8 mouse cellular contexts compared by ENCODE assay signal in genomic region chr2:150310952-150311884, GRCm38 (mm10). TPM values are rescaled to one million over a fixed set of nuclear protein-coding genes. Genes with fewer than 3 reads are reported as not detected.
DNase-seq lines count a peak whose midpoint lies in the region; ATAC-seq lines count a peak whose summit lies in the region.
"Not testable (repeated sequence)": the region's sequence is repeated elsewhere in the genome, so short reads cannot be mapped to it uniquely, and the experiment has no call there.

No protein-coding gene starts in this region.

- 15% methylated on average over 18 of the region's 19 CpGs for WGBS in hindbrain, embryonic 16.5 days
- WGBS in macrophage (ENCODE audit: missing documents): 8% methylated on average over 13 of the region's 19 CpGs

- not testable (repeated sequence) for H3K36me3 ChIP-seq in hindbrain, embryonic 16.5 days (ENCODE audit: control insufficient read depth, insufficient read depth, low read length); macrophage (ENCODE audit: inconsistent target)

- peak; percentile 78 for DNase-seq in WW6 (ENCODE audit: low read depth, low spot score)
- peak; percentile 56 to 84 for DNase-seq in cerebellum, postnatal 4 days (ENCODE audit: low spot score in 2 of 2)
- peak; percentile 94 for DNase-seq in gastrocnemius, adult 18-20 months (ENCODE audit: low spot score)
- peak; percentile 88 to 89 for DNase-seq in left cerebral cortex, adult 18-20 months (ENCODE audit: low spot score in 2 of 2)
- peak; percentile 91 for DNase-seq in right cerebral cortex, adult 18-20 months
- peak; percentile 72 for DNase-seq in urinary bladder, postnatal 10 days (ENCODE audit: low spot score)

- peak; percentile 100 for ATAC-seq in hindbrain, embryonic 16.5 days

- H3K4me3 ChIP-seq in hindbrain, embryonic 16.5 days (ENCODE audit: low read length): peak overlapping the region; percentile 48
- H3K4me3 ChIP-seq in macrophage (ENCODE audit: inconsistent target): peak overlapping the region; percentile 59

- H3K79me2 ChIP-seq in macrophage (ENCODE audit: inconsistent target): peaks cover 35% of the 10 kb centered on the region

- H3K27ac ChIP-seq in hindbrain, embryonic 16.5 days (ENCODE audit: low read depth, low read length): not testable (repeated sequence)
- 0 out of 2 replicates have a peak overlapping the region, but pooled peaks have one; percentile 2 for H3K27ac ChIP-seq in macrophage

- peak overlapping the region; percentile 65 for H3K4me2 ChIP-seq in hindbrain, embryonic 16.5 days (ENCODE audit: low read length)

- H3K4me1 ChIP-seq in hindbrain, embryonic 16.5 days (ENCODE audit: control insufficient read depth, insufficient read depth, low read depth, low read length): not testable (repeated sequence)

- not testable (repeated sequence) for H3K27me3 ChIP-seq in hindbrain, embryonic 16.5 days (replicated peaks; ENCODE audit: control insufficient read depth, insufficient read depth, low read length)

- H3K9ac ChIP-seq in hindbrain, embryonic 16.5 days (ENCODE audit: low read depth, low read length): peak overlapping the region; percentile 59

- not testable (repeated sequence) for H3K9me3 ChIP-seq in hindbrain, embryonic 16.5 days (ENCODE audit: control insufficient read depth, low read length)

RNA-seq across cellular contexts. Expression of gene Gm10130, which starts 12.3 kb away (rescaled TPM):
- total RNA-seq in gastrocnemius, adult 18-20 months (2021): 1 to 10 TPM in 1 of 2 experiments, not detected in 1; 2.1 TPM
- 0.94 and 2.1 TPM in 2 replicates for polyA plus RNA-seq in hindbrain, embryonic 16.5 days (2015; fragmentation: Nextera tagmentation; extraction: Ambion mirVana)
- total RNA-seq in left cerebral cortex, adult 18-20 months (2021): 1 to 10 TPM; 2.0 to 2.2 TPM
- 10 to 100 TPM in 3 of 26 experiments, 1 to 10 TPM in 1, not detected in 22; 7.1 to 16.6 (median 12.0) TPM for total RNA-seq in macrophage (2018; cell fraction: chromatin; rRNA removed)
- total RNA-seq in macrophage (2018; cell fraction: cytosol; rRNA removed): 1 to 10 TPM in 4 of 26 experiments, under 1 TPM in 1, not detected in 21; 0.67 to 1.7 (median 1.4) TPM
- total RNA-seq in macrophage (2018; cell fraction: nucleus; rRNA removed): 1 to 10 TPM in 3 of 26 experiments, not detected in 23; 4.5 to 8.0 (median 5.2) TPM
- polyA plus RNA-seq in macrophage (2018): not detected in 3 replicates

RNA-seq across cellular contexts. Expression of gene 3300002I08Rik, which starts 51.3 kb away (rescaled TPM):
- under 1 TPM; 0.55 to 0.95 TPM for total RNA-seq in gastrocnemius, adult 18-20 months (2021)
- 14.2 and 15.6 TPM in 2 replicates for polyA plus RNA-seq in hindbrain, embryonic 16.5 days (2015; fragmentation: Nextera tagmentation; extraction: Ambion mirVana)
- total RNA-seq in left cerebral cortex, adult 18-20 months (2021): 1 to 10 TPM; 8.1 to 9.0 TPM
- 10 to 100 TPM in 15 of 26 experiments, 1 to 10 TPM in 10, not detected in 1; 1.7 to 29.1 (median 12.5) TPM for total RNA-seq in macrophage (2018; cell fraction: chromatin; rRNA removed)
- total RNA-seq in macrophage (2018; cell fraction: cytosol; rRNA removed): 1 to 10 TPM; 1.3 to 5.8 (median 3.4) TPM
- 10 to 100 TPM in 8 of 26 experiments, 1 to 10 TPM in 18; 1.2 to 19.0 (median 6.1) TPM for total RNA-seq in macrophage (2018; cell fraction: nucleus; rRNA removed)
- polyA plus RNA-seq in macrophage (2018): 1.1 to 2.4 TPM (median 2.0 TPM) in 3 replicates

RNA-seq across cellular contexts. Expression of gene Gm14124, which starts 53.9 kb away (rescaled TPM):
- total RNA-seq in gastrocnemius, adult 18-20 months (2021): not detected
- polyA plus RNA-seq in hindbrain, embryonic 16.5 days (2015; fragmentation: Nextera tagmentation; extraction: Ambion mirVana): 0.11 TPM in 1 of 2 replicates, not detected in the other
- under 1 TPM; 0.21 to 0.28 TPM for total RNA-seq in left cerebral cortex, adult 18-20 months (2021)
- total RNA-seq in macrophage (2018; cell fraction: chromatin; rRNA removed): under 1 TPM in 8 of 26 experiments, not detected in 18; 0.19 to 0.33 (median 0.29) TPM
- under 1 TPM in 1 of 26 experiments, not detected in 25; 0.07 TPM for total RNA-seq in macrophage (2018; cell fraction: cytosol; rRNA removed)
- total RNA-seq in macrophage (2018; cell fraction: nucleus; rRNA removed): under 1 TPM in 3 of 26 experiments, not detected in 23; 0.17 to 0.24 (median 0.18) TPM
- polyA plus RNA-seq in macrophage (2018): not detected in 3 replicates

RNA-seq across cellular contexts. Expression of gene Gm21994, which starts 55.8 kb away (rescaled TPM):
- 1 to 10 TPM; 1.9 to 2.4 TPM for total RNA-seq in gastrocnemius, adult 18-20 months (2021)
- 2.6 and 3.3 TPM in 2 replicates for polyA plus RNA-seq in hindbrain, embryonic 16.5 days (2015; fragmentation: Nextera tagmentation; extraction: Ambion mirVana)
- total RNA-seq in left cerebral cortex, adult 18-20 months (2021): 1 to 10 TPM; 7.8 to 8.2 TPM
- 10 to 100 TPM in 8 of 26 experiments, 1 to 10 TPM in 14, under 1 TPM in 1, not detected in 3; 0.98 to 22.8 (median 5.6) TPM for total RNA-seq in macrophage (2018; cell fraction: chromatin; rRNA removed)
- total RNA-seq in macrophage (2018; cell fraction: cytosol; rRNA removed): 1 to 10 TPM in 17 of 26 experiments, under 1 TPM in 9; 0.24 to 4.2 (median 1.6) TPM
- 10 to 100 TPM in 2 of 26 experiments, 1 to 10 TPM in 19, under 1 TPM in 5; 0.80 to 18.5 (median 3.0) TPM for total RNA-seq in macrophage (2018; cell fraction: nucleus; rRNA removed)
- polyA plus RNA-seq in macrophage (2018): 1.4 to 8.2 TPM (median 4.3 TPM) in 3 replicates

Comparison
In these comparisons a context has a peak if more than half of its experiments do, and no peak if none do; other contexts are left out.
1. RNA of gene 3300002I08Rik, which starts 51.3 kb away (total RNA-seq): 8.1 to 9.0 TPM in left cerebral cortex, adult 18-20 months; 0.55 to 0.95 TPM in gastrocnemius, adult 18-20 months; every median in the first group is over 4 times any median in the second.
2. Peak in every context shown above with its lines, with median percentiles within 50 percentile points of each other: DNase-seq.